Mouse (Mus musculus): Measurements from ENCODE around the gene Susd3. TPM values are rescaled to one million over a fixed set of nuclear protein-coding genes. Genes with fewer than 3 reads are reported as not detected.

Susd3 gene
- 0.69 and 0.84 TPM in 2 replicates for polyA plus RNA-seq (2016; fragmentation: Nextera tagmentation; extraction: Ambion mirVana)

DNA sequence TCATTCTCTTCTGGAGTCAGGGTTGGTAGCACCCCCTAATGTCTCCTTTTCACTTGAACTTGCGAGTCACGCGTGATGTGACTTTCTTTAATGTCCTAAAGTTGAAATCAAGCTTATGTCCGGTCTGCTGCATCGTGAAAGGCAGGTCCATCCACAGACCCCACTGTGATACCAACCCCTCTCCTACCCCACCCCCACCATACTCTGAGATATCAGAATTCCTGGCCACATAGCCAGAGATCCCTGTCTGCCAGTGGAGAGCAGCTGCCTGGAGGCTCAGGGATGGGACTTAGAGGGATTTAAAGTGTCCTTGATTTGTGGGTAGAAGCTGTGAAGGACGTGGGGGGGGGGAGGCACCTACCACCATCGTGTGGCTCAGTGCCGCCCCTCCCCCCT is at the start of gene Susd3:
Gene Susd3, minus strand, starts transcription at position 240 of the 396 bp plus-strand sequence.
- Histone ChIP-seq H3K4me3 (replicated peaks) (peak within 1 kb of the TSS; percentile 40), H3K4me1 (peaks cover 15% of the 10 kb centered on the region), H3K36me3 (replicated peaks) (no peaks in the 10 kb centered on the region), H3K9me3 (no peaks in the 10 kb centered on the region), H3K9ac (0 out of 2 replicates have a peak within 1 kb of the TSS, but pooled peaks have one; percentile 21), H3K27me3 (peaks cover 50% of the 10 kb centered on the region), H3K27ac (no peak within 1 kb of the TSS), H3K4me2 (peak within 1 kb of the TSS; percentile 61)
- 19% methylated on average over 8 of the region's 8 CpGs for WGBS
- ATAC-seq (ENCODE audit: low FRiP score) = no peak

DNA sequence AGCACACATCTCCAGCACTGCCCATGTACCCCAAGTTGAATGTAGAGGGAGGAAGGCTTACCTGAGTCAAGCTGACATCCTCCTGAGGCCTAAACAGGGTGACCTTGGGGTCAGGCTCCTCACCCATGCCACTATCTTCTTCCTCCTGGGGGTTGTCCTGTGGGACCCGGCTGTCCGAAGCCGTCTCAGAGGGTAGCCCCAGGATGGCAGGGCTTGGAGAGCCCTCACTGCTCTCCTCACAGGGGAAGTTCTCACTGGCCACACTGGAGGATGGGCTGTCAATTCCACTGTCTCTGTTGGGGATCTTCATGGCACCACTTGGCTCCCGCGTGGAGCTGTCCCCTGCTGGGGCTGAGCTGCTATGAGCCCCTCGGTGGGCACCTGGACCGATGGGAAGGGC is 47.8 kb upstream of the Susd3 start:
- no peak for ATAC-seq (ENCODE audit: low FRiP score)
- Histone ChIP-seq H3K27ac (no peak overlapping the region), H3K4me2 (no peak overlapping the region), H3K27me3 (no peaks in the 10 kb centered on the region), H3K4me1 (no peaks in the 10 kb centered on the region), H3K36me3 (replicated peaks) (peaks cover 3% of the 10 kb centered on the region; the same call in 1 of the 2 replicates), H3K4me3 (replicated peaks) (no peak overlapping the region), H3K9ac (no peak overlapping the region), H3K9me3 (0 out of 2 replicates have a peak, but pooled peaks cover 5% of the 10 kb centered on the region)
- 85% methylated on average over 7 of the region's 7 CpGs for WGBS

DNA sequence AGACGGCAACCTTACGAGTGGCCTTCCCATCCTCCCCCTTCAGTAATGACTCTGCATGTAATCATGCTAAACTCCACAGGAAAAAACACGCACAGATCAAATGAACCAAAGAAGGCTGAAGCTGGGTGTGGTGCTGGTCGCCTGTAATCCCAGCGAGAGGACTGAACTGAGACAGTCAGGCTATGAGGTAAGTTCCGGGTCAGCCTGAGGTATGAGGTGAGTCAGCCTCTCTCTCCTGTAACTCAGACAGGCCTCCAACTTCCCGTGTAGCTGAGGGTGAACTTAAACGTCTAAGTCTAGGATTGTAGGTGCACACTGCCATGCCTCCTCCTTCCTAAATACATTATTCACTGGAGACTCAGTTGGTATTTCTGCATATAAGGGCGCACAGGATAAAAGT is 45.6 kb upstream of the Susd3 start:
- Histone ChIP-seq H3K27ac (no peak overlapping the region), H3K9ac (no peak overlapping the region), H3K9me3 (0 out of 2 replicates have a peak, but pooled peaks cover 5% of the 10 kb centered on the region), H3K4me2 (no peak overlapping the region), H3K4me3 (replicated peaks) (no peak overlapping the region), H3K36me3 (replicated peaks) (peaks cover 3% of the 10 kb centered on the region; the same call in 1 of the 2 replicates), H3K4me1 (no peaks in the 10 kb centered on the region), H3K27me3 (no peaks in the 10 kb centered on the region)
- no peak for ATAC-seq (ENCODE audit: low FRiP score)
- WGBS = 83% methylated on average over 9 of the region's 9 CpGs

DNA sequence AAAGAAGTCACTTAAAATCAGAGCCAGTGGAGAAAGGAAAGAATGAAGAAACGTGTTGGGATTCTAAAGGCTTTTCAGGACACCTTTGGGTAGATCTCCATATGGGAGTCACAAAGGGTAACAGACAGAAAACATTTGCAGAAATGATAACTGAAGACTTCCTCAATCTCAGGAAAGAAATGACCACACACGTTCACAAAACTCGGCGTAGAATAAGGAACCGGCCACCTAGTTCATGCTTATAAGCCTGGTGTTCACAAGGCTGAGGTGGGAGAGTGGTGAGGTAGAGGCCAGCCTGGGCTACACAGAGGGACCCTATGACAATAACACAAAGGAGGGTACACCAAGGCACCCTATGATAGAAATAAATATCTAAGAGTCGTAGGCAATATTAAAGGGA is 43.4 kb upstream of the Susd3 start:
- WGBS = 92% methylated on average over 6 of the region's 6 CpGs
- H3K4me2 ChIP-seq = no peak overlapping the region
- H3K36me3 ChIP-seq (replicated peaks) = peaks cover 5% of the 10 kb centered on the region; the same call in 1 of the 2 replicates
- H3K27me3 ChIP-seq = no peaks in the 10 kb centered on the region
- no peak for ATAC-seq (ENCODE audit: low FRiP score)
- no peaks in the 10 kb centered on the region for H3K4me1 ChIP-seq
- H3K27ac ChIP-seq = no peak overlapping the region
- no peak overlapping the region for H3K4me3 ChIP-seq (replicated peaks)
- 0 out of 2 replicates have a peak, but pooled peaks cover 5% of the 10 kb centered on the region for H3K9me3 ChIP-seq
- H3K9ac ChIP-seq = no peak overlapping the region

DNA sequence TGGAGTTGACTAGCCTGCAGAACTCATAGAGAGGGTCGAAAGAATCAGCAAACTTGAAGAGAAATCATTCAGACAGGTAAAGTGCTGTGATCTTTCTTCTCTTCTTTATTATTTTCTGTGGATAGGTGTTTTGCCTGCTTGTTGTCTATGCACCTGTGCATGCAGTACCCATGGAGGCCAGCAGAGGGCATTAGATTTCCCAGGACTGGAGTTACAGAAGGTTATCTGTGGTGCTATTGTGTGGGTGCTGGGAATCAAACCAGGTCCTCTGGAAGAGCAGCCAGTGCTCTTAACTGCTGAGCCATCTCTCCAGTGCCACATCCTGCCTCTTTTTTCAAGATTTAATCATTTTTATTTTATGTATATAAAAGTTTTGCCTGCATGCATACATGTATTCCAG is 42.9 kb upstream of the Susd3 start:
- no peak overlapping the region for H3K4me3 ChIP-seq (replicated peaks)
- no peak for ATAC-seq (ENCODE audit: low FRiP score)
- no peaks in the 10 kb centered on the region for H3K27me3 ChIP-seq
- no peak overlapping the region for H3K9ac ChIP-seq
- 57% methylated on average over 1 of the region's 1 CpGs for WGBS
- no peak overlapping the region for H3K4me2 ChIP-seq
- no peaks in the 10 kb centered on the region for H3K4me1 ChIP-seq
- H3K9me3 ChIP-seq = 0 out of 2 replicates have a peak, but pooled peaks cover 5% of the 10 kb centered on the region
- H3K36me3 ChIP-seq (replicated peaks) = peaks cover 5% of the 10 kb centered on the region; the same call in 1 of the 2 replicates
- H3K27ac ChIP-seq = no peak overlapping the region

DNA sequence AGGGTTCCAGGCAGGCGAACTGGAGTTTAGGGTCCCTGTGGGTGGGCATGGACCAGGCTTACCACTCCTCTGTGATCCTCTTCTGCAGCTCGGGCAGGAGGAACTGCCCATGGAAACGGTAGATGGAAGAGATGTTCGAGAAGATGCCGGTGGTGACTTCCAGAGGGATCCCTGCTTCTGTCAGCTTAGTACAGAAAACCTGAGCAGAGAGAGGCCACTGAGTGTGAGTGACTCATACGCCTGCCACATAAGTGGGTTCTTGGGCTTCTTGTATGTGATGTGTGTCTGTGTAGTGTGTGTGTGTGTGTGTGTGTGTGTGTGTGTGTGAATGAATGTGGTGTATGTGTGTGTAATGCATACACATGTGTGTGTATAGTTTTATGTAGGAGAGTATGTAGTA is 38.7 kb upstream of the Susd3 start:
- peaks cover 5% of the 10 kb centered on the region; the same call in 1 of the 2 replicates for H3K36me3 ChIP-seq (replicated peaks)
- 0 out of 2 replicates have a peak, but pooled peaks cover 5% of the 10 kb centered on the region for H3K9me3 ChIP-seq
- H3K9ac ChIP-seq = no peak overlapping the region
- ATAC-seq (ENCODE audit: low FRiP score) = no peak
- no peaks in the 10 kb centered on the region for H3K27me3 ChIP-seq
- no peaks in the 10 kb centered on the region for H3K4me1 ChIP-seq
- H3K4me2 ChIP-seq = no peak overlapping the region
- H3K27ac ChIP-seq = no peak overlapping the region
- WGBS = 92% methylated on average over 6 of the region's 6 CpGs
- H3K4me3 ChIP-seq (replicated peaks) = no peak overlapping the region

DNA sequence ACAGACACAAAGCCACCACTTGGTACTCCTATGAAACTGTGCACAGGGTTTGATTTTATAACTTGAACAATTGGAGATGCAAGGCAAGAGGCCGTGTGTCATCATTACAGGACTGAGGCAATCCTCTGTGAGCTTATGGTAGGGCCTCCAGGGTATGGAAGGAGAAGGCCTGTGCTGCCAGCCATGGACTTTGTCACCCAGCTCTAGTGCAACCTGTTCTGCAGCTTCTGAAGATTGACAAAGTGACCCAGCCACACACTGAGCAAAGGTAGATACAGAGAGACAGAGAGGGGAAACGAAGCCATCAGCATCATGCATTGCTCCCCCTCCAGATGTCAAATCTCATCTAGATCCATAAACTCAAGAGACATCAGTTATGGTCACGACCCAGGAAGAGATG is 38.2 kb upstream of the Susd3 start:
- Histone ChIP-seq H3K36me3 (replicated peaks) (peaks cover 5% of the 10 kb centered on the region; the same call in 1 of the 2 replicates), H3K4me3 (replicated peaks) (no peak overlapping the region), H3K4me2 (no peak overlapping the region)

DNA sequence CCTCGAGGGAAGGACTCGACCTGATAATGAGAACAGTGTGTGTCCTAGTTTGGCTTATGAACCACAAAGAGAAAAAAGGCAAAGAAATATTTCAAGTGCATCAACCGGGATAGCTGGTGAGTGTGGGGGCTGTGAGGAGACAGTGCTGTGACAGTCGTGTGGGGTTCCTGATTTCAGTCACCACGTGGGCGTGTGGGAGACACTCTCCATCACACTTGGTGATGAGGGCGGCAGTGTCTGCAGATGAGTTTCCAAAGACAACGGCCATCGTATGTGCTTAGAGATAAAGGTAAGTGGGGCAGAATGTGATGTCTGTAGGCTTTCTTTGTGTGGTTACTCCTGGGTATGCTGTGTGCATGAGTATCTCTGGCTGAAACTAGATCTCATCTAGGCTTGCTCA is 35.2 kb upstream of the Susd3 start:
- H3K9ac ChIP-seq = no peak overlapping the region
- no peaks in the 10 kb centered on the region for H3K4me1 ChIP-seq
- 88% methylated on average over 9 of the region's 9 CpGs for WGBS
- ATAC-seq (ENCODE audit: low FRiP score) = no peak
- H3K4me2 ChIP-seq = no peak overlapping the region
- peaks cover 21% of the 10 kb centered on the region for H3K36me3 ChIP-seq (replicated peaks)
- H3K4me3 ChIP-seq (replicated peaks) = no peak overlapping the region
- peaks cover 7% of the 10 kb centered on the region; the same call in 1 of the 2 replicates for H3K9me3 ChIP-seq
- H3K27ac ChIP-seq = no peak overlapping the region
- H3K27me3 ChIP-seq = no peaks in the 10 kb centered on the region

More for the DNA sequence above, 38.2 kb upstream of the Susd3 start:
- H3K27me3 ChIP-seq = no peaks in the 10 kb centered on the region
- 90% methylated on average over 3 of the region's 3 CpGs for WGBS
- H3K9me3 ChIP-seq = 0 out of 2 replicates have a peak, but pooled peaks cover 4% of the 10 kb centered on the region
- no peak for ATAC-seq (ENCODE audit: low FRiP score)
- H3K4me1 ChIP-seq = no peaks in the 10 kb centered on the region
- no peak overlapping the region for H3K27ac ChIP-seq
- no peak overlapping the region for H3K9ac ChIP-seq

DNA sequence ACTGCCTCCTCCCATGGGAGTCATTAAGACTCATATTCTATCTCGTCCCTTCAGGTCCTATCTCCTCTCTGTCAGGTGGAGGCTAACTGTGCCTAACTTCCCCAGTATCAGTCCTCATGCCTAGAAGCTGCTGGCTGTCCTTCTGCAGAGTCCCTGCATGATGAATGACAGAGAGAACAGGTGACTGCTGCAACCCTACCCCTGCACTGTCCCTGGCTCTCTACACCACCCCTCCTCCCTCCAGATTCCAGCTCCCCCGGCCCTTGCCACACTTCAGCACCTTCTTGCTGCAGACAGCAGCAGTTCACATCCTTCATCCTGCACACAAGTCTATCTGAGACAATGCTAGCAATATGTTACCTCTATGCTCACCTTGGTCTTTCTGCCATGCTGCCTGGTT is 33.7 kb upstream of the Susd3 start:
- no peak for ATAC-seq (ENCODE audit: low FRiP score)

DNA sequence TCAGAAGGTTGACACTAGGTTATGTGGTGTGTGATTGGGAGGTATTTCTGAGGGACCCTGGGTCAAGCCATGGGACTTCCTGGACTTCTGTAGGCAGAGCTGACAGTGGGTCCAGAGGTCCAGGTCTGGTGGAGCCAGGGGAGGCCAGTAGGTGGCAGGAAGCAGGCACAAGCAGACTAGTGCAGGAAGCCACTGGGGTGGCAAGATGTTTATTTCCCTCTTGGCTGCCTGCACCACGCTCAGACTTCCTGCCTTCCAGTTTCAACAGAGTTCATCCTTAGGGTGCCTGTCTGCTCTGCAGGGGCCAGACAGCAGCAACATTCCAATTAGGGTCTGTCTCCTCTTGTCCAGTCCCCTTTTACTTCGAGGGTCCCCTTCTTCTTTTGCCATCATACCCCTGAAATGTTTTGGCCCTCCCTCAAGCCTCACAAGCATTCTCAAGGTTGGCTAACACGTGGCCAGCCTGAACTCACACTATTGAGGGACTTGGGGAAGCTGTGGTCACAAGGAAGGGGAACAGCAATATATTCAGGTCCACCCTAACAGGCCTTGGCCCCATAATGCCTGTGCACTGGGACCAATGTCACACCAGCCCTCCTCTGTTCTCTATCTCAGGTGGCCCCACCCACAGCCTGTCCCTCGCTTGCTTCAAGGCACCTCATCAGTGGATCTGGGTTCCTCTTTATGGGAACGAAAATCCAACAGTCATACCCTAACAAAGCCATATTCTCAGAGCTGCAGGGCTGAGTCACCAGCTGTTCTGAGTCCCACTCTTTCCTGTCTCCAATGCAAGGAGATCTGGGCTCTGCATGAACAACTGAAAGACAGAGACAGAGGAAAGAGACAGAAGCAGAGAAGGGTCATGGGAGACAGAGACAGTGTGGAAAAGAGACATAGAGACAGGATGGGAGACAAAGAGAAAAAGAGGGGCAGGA is 23.6 kb upstream of the Susd3 start:
- Histone ChIP-seq H3K27ac (no peak overlapping the region), H3K9ac (no peak overlapping the region), H3K9me3 (no peaks in the 10 kb centered on the region), H3K4me1 (no peaks in the 10 kb centered on the region), H3K4me3 (replicated peaks) (no peak overlapping the region), H3K4me2 (no peak overlapping the region), H3K27me3 (no peaks in the 10 kb centered on the region), H3K36me3 (replicated peaks) (no peaks in the 10 kb centered on the region; the same call in 1 of the 2 replicates)
- 71% methylated on average over 5 of the region's 5 CpGs for WGBS
- no peak for ATAC-seq (ENCODE audit: low FRiP score)

More for the DNA sequence above, 33.7 kb upstream of the Susd3 start:
- H3K9ac ChIP-seq = no peak overlapping the region
- peaks cover 7% of the 10 kb centered on the region; the same call in 1 of the 2 replicates for H3K9me3 ChIP-seq
- H3K27me3 ChIP-seq = no peaks in the 10 kb centered on the region
- no peak overlapping the region for H3K27ac ChIP-seq
- H3K4me1 ChIP-seq = no peaks in the 10 kb centered on the region
- 77% methylated on average over 2 of the region's 2 CpGs for WGBS
- H3K36me3 ChIP-seq (replicated peaks) = peaks cover 18% of the 10 kb centered on the region
- H3K4me2 ChIP-seq = no peak overlapping the region
- H3K4me3 ChIP-seq (replicated peaks) = no peak overlapping the region

DNA sequence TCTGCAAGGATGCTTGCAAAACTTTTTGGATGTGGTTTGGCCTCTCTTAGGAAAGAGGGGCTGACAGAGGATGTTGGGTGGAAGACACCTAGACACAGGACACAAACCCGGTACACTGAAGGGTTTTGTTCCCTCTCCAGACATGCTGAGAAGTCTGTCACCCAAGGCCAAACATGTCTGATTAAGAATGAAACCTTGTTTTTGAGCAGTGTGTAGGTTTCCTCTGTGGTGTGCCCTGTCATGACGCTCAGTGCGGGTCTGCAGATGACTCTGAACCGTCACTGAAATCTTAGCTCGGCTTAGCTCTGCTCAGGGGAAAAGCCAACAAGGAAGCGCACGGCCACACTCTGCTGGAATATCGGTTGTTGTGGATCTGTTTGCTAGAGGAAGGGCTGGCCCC is 22.0 kb upstream of the Susd3 start:
- Histone ChIP-seq H3K9me3 (no peaks in the 10 kb centered on the region), H3K27ac (no peak overlapping the region), H3K9ac (no peak overlapping the region), H3K36me3 (replicated peaks) (no peaks in the 10 kb centered on the region), H3K4me3 (replicated peaks) (no peak overlapping the region), H3K4me2 (no peak overlapping the region), H3K4me1 (no peaks in the 10 kb centered on the region), H3K27me3 (no peaks in the 10 kb centered on the region)
- no peak for ATAC-seq (ENCODE audit: low FRiP score)
- WGBS = 90% methylated on average over 8 of the region's 8 CpGs

DNA sequence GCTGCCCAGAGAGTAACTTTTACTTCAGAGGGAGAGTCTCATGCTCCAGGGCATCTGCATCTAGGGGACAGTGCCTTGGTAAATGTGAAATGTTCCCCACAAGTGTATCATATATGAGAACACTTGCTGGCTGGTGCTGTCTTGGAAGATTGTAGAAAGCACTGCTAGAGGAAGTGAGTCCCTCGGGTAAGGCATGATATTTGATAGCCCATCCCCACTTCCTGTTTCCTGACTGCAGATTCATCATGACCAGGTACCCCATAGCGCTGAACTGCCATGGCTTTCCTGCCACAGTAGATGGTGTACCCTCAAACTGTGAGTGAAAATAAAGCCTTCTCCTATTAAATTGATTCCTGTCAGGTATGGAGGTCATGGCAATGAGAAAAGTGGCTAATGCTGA is 19.1 kb upstream of the Susd3 start:
- H3K4me2 ChIP-seq = no peak overlapping the region
- H3K27me3 ChIP-seq = no peaks in the 10 kb centered on the region
- H3K4me3 ChIP-seq (replicated peaks) = no peak overlapping the region
- 83% methylated on average over 2 of the region's 2 CpGs for WGBS
- 0 out of 2 replicates have a peak, but pooled peaks cover 4% of the 10 kb centered on the region for H3K36me3 ChIP-seq (replicated peaks)
- no peak overlapping the region for H3K27ac ChIP-seq
- H3K4me1 ChIP-seq = no peaks in the 10 kb centered on the region
- H3K9ac ChIP-seq = no peak overlapping the region
- no peak for ATAC-seq (ENCODE audit: low FRiP score)
- H3K9me3 ChIP-seq = no peaks in the 10 kb centered on the region

Data from forebrain, embryonic 12.5 days (tissue).